Mouse (Mus musculus) yolk sac, embryonic 10.5 days (tissue): ENCODE data around the gene Naa30.

Experiments used
- DNase-seq: peaks from one replicate; pipeline ENCODE4 v3.0.0-alpha.2; 2017; ENCODE audit warnings: low spot score

Naa30 gene

GRCm38 (mm10) chr14:49226471-49226870 is 54.4 kb downstream of the Naa30 start:
- DNase-seq = no peak

DNA sequence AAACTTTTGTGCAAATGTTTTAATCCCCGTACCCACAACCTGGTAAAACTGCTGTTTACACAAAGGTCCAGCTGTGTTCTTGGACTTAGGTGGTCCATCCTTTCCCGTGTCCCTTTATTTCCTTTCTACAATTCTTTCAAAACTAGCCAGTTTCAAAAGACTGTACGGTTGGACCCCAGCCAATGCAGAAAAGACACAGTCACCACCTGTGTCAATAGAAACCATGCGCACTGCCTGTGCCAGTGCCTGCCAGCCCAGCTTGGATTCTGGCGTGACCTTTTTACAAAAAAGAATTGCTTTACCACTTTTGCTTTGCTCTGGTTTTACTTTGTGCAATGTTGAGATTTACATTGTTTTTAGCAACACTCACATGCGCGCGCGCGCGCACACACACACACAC is 55.0 kb downstream of the Naa30 start:
- no peak for DNase-seq

GRCm38 (mm10) chr14:49231845-49232244 is 59.8 kb downstream of the Naa30 start:
- DNase-seq = no peak

GRCm38 (mm10) chr14:49234788-49235515 is 62.9 kb downstream of the Naa30 start:
- peak; percentile 45 for DNase-seq

GRCm38 (mm10) chr14:49238206-49238605 is 66.2 kb downstream of the Naa30 start:
- peak; percentile 9 for DNase-seq
